Mouse (Mus musculus): ENCODE data around the gene AC161166.1.

Gene AC161166.1

GRCm38 (mm10) chr7:24467886-24468285, 44.4 kb downstream of the AC161166.1 start:
- CTCF ChIA-PET = interaction anchor here (0.6 to 1.9 kb wide), 8 partner anchors 10 to 148 kb away, joined by 3 to 19 read pairs (median 5); partner anchors contain the start of gene Cadm4 (in 1 of the 4)

GRCm38 (mm10) chr7:24466835-24467234, 45.4 kb downstream of the AC161166.1 start:
- ChIA-PET CTCF (interaction anchor here in 2 of 4 experiments (0.8 to 1.5 kb wide), 5 partner anchors 9 to 131 kb away, joined by 3 to 5 read pairs (median 3); no protein-coding TSS in a partner anchor), POLR2A (interaction anchor here in 2 of 4 experiments (1.8 to 2.2 kb wide), 2 partner anchors 9 to 14 kb away, joined by 3 to 7 read pairs; no protein-coding TSS in a partner anchor)

More at GRCm38 (mm10) chr7:24467886-24468285, 44.4 kb downstream of the AC161166.1 start:
- POLR2A ChIA-PET = interaction anchor here in 3 of 4 experiments (1.0 to 2.2 kb wide), 6 partner anchors 10 to 65 kb away, joined by 3 to 7 read pairs (median 4); no protein-coding TSS in a partner anchor

- POLR2A ChIA-PET = interaction anchor here in 3 of 4 experiments (0.5 to 4.7 kb wide), 24 partner anchors 9 to 421 kb away, joined by 3 to 25 read pairs (median 4); partner anchors contain the start of genes Irgc1 (in 2 of the 3), Rps19 (in 1 of the 3), Smg9 (in 1 of the 3) and Zfp428 (in 1 of the 3)
- CTCF ChIA-PET = interaction anchor here (0.6 to 6.9 kb wide), 21 partner anchors 10 to 316 kb away, joined by 3 to 61 read pairs (median 6); no protein-coding TSS in a partner anchor
Observed at GRCm38 (mm10) chr7:24462388-24463319, 49.6 kb downstream of the AC161166.1 start, which contains the start of gene Plaur. Gene Plaur, plus strand, starts transcription at chr7:24462484.

GRCm38 (mm10) chr7:24461376-24462051, 50.7 kb downstream of the AC161166.1 start:
- CTCF ChIA-PET = interaction anchor here (0.5 to 6.9 kb wide), 14 partner anchors 11 to 429 kb away, joined by 3 to 61 read pairs (median 5); partner anchors contain the start of gene Zfp428 (in 1 of the 4)
- POLR2A ChIA-PET = interaction anchor here in 3 of 4 experiments (0.5 to 4.7 kb wide), 25 partner anchors 9 to 190 kb away, joined by 3 to 25 read pairs (median 5); partner anchors contain the start of genes Irgc1 (in 2 of the 3), Smg9 (in 2 of the 3) and Zfp428 (in 2 of the 3)

All from embryonic stem cell, embryonic (primary cell).